Mouse (Mus musculus): ENCODE results near the gene Arhgap9.

DNA sequence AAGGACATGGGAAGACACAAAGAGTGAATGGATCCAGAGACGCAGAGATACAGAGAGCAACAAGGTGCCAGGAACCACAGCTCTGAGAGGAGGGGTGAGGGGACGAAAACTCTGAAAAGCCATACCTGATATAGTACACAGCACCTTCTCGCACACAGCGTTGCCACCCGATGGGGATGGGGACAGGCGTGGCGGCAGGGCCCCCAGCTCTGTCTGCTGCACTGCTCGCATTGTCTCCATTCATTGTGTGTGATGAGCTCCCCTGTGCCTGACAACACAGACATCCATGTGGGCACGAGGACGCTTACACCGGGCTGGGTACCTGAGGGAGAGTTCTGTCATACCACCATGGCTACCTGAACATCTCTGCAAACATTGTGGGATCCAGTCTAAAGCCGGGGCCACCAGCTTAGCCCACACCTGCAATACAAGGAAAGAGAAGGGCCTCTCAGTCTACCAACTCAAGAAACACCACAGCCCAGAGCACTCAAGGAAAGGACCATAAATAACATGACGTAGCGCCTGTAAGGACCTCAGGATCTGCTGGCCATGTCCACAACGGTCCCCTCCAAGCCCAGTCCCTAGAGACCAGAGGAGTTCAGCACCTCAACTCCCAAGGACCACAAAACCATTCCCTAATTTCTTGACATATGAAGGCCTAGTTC, 34.4 kb upstream of the Arhgap9 start:
- TF ChIP-seq E2F4 (IDR thresholded peaks at IDR 0.05; ENCODE audit: insufficient replicate concordance, low read depth, low read length) (no peak), EP300 (IDR thresholded peaks at IDR 0.05; ENCODE audit: low read length) (no peak)

Data from CH12.LX (cell line).